Mouse (Mus musculus): ENCODE measurements around the gene Ngp. TPM values are rescaled to one million over a fixed set of nuclear protein-coding genes. Genes with fewer than 3 reads are reported as not detected.
"Not testable (repeated sequence)": the region's sequence is repeated elsewhere in the genome, so short reads cannot be mapped to it uniquely, and the experiment has no call there.

Ngp gene
- polyA plus RNA-seq (2012; rRNA removed): 0.10 and 0.23 TPM in 2 replicates

- DNase-seq (ENCODE audit: low read depth): no peak
Observed at GRCm38 (mm10) chr9:110419511-110420112, at the start of gene Ngp. Gene Ngp (plus strand): TSS chr9:110419747.

DNA sequence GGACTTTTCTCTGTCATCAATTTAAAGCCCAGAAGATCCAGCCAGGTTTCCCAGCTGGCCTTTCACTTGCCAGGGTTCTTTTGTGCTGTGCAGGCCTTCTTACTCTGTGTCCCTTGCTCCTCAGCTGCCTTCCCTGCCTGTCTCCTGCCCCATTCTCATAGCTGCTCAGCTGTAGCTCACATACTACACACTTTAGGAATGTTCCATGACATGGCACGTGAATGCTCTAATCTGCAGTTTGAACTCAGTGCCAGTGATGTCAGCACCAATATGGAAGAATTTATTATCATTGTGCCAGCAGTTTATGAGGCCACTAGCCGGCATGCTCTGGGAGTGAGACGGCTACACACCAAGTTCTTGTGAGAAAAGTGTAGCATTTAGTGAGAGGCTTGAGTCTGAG is 49.7 kb upstream of the Ngp start:
- DNase-seq (ENCODE audit: low read depth): no peak

- DNase-seq (ENCODE audit: low read depth): no peak
Observed at GRCm38 (mm10) chr9:110373871-110374270, 45.7 kb upstream of the Ngp start.

DNA sequence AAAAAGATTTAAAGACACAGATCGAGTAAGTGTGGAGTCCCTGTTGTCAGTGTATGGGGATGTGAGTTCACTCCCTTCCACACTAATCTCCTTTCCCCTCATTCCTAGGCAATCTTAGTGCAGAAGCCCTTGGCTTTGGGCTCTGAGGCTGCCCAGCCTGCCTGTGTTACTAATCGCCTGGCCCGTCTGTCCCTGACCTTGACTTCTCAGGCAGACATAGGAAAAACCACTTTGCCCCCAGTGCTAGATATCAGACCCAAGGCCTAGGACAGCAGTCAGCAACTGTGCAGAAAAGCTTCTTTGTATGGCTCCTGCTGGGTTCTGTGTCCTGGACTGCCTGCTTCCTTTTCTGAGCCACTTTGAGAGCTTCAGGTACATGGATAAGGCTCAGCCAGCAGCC is 43.9 kb upstream of the Ngp start:
- DNase-seq (ENCODE audit: low read depth): no peak

GRCm38 (mm10) chr9:110377655-110378054 is 41.9 kb upstream of the Ngp start:
- not testable (repeated sequence) for DNase-seq (ENCODE audit: low read depth)

- DNase-seq (ENCODE audit: low read depth): no peak
Observed at GRCm38 (mm10) chr9:110379361-110379760, 40.2 kb upstream of the Ngp start.

GRCm38 (mm10) chr9:110380662-110381061 is 38.9 kb upstream of the Ngp start:
- DNase-seq (ENCODE audit: low read depth): no peak

DNA sequence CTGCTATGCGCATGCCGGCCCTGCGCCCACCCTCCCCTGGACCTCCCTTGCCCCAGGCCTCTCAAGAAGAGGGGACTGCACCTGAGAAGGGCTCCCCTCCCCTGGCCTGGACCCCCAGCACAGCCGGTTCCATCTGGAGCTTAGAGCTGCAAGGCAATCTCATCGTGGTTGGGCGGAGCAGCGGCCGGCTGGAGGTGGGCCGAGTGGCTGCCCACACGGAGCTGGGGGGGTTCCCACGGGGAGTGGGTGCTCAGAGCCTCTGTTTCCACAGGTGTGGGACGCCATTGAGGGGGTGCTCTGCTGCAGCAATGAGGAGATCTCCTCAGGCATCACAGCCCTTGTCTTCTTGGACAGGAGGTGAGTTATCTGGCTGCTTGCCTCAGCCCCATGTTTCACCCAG is 38.3 kb upstream of the Ngp start:
- no peak for DNase-seq (ENCODE audit: low read depth)

- no peak for DNase-seq (ENCODE audit: low read depth)
Observed at GRCm38 (mm10) chr9:110384369-110384929, 35.1 kb upstream of the Ngp start.

GRCm38 (mm10) chr9:110388011-110388410 is 31.5 kb upstream of the Ngp start:
- DNase-seq (ENCODE audit: low read depth): no peak

- DNase-seq (ENCODE audit: low read depth): no peak
Observed at GRCm38 (mm10) chr9:110390843-110391242, 28.7 kb upstream of the Ngp start.

DNA sequence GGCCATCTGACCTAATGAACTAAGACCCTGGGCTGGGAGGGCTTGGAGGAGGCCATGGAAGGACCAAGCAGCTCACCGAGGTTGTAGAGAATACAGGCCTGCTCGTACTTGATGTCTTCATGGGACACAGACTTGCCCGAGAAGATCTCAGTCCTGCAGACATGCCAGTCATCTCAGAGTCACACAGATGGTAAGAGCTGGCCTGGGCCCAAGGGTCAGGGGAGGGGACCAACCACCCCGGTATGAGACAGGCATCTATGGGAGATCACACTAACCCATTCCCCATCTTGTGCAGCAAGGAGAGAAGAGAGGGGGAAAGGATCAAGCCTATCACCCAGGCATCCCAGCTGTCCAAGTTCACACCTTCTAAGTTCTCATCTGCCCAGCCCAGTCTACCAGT is 26.3 kb upstream of the Ngp start:
- no peak for DNase-seq (ENCODE audit: low read depth)

GRCm38 (mm10) chr9:110400650-110401049 is 18.9 kb upstream of the Ngp start:
- no peak for DNase-seq (ENCODE audit: low read depth)

DNA sequence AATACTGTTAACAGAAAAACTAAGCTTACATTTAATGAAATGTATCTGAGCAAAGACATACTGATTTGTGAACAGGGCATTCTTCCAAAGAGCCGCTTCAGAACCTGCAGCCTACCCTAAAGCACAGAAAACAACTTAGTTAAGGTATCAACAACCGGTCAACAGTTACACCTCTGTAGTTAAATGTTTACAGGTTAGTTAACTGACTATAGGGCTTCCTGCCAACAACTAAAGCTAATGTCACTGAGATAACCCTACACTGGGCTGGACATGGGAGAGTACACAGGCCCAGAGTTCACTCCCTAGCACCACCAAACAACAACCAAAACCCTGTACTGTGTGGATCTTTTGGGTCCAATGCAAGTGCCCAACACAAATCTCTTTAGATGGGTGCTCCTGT is 16.8 kb upstream of the Ngp start:
- no peak for DNase-seq (ENCODE audit: low read depth)

- not testable (repeated sequence) for DNase-seq (ENCODE audit: low read depth)
Observed at GRCm38 (mm10) chr9:110403240-110403639, 16.3 kb upstream of the Ngp start.

- DNase-seq (ENCODE audit: low read depth): no peak
Observed at GRCm38 (mm10) chr9:110407311-110408098, 12.0 kb upstream of the Ngp start.

DNA sequence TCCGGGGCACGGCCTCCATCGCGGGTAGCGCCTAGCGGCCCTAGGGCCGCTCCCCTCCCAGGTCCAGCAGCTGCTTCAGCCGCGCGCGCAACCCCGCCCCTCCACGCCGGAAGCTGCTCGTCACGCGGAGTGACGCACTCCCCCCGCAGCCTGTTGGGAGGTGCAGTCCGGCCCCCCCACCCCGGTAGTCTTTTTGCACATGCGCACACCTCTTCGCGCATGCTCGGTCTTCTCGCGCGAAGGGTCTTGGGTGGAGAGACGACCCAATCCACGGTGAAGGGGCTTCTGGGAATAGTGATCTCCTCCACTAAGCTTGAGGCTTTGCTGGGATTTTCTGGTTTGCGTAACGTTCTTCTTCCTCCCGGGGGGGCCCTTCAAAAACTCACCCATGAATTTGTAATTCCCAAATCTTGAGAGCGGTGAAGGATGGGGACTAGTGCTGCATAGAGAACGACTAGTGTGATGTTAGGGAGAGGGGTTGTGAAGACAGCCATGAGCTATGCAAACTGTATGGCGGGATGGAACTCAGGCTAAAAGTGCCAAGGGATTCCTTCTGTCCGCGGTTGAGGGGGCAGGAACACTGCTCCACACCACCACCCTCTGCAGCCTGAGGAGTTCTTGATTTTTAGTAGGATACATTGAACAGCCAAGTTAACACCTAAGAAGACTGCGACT is 11.3 kb upstream of the Ngp start, which contains the start of gene Ptpn23:
Gene Ptpn23 (minus strand): TSS at position 115 of the 675 bp plus-strand sequence.
- peak; percentile 58 for DNase-seq (ENCODE audit: low read depth)

DNA sequence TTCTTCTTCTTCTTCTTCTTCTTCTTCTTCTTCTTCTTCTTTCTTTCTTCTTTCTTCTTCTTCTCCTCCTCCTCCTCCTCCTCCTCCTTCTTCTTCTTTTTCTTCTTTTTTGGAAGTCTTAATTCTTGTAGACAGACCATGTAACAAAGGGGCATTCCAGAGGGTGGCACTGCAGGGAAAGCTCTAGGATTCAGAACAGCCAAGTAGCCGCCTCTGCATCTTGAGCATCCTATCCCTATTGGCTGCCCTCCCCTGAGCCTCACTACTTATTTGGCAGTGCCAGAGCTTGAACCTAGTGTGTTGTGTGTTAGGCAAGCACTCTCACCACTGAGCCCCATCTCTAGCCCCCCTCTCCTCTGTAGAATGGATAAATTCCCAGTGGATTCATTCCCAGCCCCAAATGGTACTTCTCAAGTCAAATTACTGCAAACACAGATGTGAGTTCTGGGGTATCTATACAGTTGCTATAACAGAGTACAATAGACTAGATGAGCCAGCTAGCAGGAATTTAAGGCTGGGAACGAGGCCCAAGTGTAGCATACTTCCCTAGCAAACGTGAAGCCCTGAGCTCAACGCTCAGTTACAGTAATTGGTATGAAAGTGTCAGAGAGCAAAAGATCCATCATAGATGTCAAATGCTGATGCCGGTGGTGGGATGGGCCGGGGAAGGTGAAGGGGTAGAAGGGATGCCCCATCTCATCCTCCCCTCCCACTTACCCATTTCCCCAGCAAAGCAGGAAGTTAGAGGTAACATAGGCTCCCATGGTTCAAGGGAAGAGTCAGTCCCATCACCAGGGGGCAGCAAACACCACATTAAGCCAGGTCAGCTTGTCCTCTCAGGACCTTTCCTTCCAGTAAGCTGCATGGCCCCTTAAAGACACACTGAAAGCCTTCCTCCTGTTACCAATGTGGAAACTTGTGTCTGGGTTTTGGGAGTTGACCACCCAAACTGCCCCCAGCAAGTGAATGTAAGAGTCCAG is 8.3 kb upstream of the Ngp start:
- no peak for DNase-seq (ENCODE audit: low read depth)

DNA sequence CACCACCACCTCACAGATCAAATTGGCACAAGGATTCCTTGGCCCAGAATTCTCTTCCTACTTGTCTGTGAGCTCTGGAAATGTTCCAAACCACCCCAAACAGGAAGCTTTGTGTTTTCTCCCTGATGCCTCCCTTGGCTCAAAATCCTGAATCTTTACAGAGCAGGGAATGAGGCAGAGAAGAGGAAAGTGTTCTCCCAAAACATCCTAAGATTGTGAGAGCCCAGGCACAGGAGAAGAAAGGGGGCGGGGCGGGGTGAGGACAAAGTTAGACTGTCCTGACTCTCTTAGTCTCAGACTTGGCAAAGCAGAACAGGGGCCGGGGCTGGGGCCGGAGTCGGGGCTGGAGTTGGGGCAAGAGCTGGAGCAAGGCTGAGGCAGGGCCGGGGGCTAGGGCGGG is 6.6 kb upstream of the Ngp start:
- DNase-seq (ENCODE audit: low read depth): no peak

DNA sequence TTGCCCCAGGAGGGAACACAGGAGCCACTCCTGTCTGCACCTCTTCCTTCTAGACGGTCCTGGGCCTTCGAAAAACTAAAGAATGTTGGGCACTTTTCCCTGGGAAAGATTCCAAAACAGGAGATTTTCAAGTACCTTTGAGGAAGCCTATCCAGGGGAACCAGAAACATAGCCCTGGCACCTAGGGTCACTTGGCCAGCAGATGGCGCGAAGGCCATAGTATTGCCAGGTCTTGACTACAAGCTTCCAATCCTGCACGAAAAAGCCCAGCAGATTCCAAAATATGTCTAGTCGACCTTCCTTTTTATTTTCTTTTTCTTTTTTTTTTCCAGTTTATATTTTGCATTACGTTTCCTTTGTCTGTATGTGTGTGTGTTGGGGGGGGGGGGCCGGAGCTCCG is 5.8 kb upstream of the Ngp start:
- no peak for DNase-seq (ENCODE audit: low read depth)

DNA sequence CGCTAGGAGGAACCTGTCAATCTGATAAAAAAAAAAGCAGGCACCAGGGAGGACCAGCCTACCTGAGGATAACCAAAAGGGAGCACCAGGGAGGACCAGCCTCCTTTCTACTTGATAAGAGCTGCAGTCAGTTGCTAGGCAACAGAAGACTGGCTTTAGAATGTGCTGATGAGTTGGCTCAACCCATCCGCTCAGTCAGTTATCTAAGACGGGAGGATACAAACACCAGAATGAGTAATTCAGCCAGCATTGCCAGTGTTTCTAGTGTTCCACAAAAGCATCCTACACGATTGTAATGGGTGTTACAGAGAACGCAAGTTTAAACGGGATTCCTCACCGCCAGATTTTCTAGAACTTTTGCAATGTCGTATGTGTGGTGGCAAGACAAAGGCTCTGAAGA is 11.7 kb downstream of the Ngp start:
- no peak for DNase-seq (ENCODE audit: low read depth)
